Mouse (Mus musculus): ENCODE measurements around the gene Kirrel3.

The Kirrel3 gene

GRCm38 (mm10) chr9:34485759-34486431 lies at the start of gene Kirrel3:
Kirrel3 (plus strand) TSS chr9:34485894.
- DNase-seq (ENCODE audit: low read depth): no peak

- DNase-seq (ENCODE audit: low read depth): no peak
Measured at GRCm38 (mm10) chr9:34440721-34441120, 45.0 kb upstream of the Kirrel3 start.

DNA sequence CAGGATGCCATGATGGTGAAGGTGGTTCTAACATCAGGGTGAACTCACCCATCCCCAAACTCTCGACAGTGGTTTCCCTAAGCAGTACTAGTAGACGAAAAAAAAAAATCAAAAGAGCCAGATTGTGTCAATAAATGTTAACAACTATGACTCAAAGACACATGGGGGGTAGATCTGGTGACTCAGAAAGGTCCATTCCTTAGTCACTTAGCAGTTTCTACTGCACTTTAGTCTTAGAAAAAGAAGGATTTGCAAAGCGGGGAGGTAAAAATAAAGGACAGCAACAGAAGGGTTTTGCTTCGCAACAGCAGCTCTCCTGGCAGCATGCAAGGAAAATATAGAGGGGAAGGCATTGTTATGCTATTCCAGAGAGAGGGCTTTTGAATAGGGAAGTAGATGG lies 41.7 kb upstream of the Kirrel3 start:
- no peak for DNase-seq (ENCODE audit: low read depth)

GRCm38 (mm10) chr9:34446497-34447350 lies 39.0 kb upstream of the Kirrel3 start:
- DNase-seq (ENCODE audit: low read depth): no peak

- DNase-seq (ENCODE audit: low read depth): no peak
Measured at GRCm38 (mm10) chr9:34447736-34448135, 38.0 kb upstream of the Kirrel3 start.

DNA sequence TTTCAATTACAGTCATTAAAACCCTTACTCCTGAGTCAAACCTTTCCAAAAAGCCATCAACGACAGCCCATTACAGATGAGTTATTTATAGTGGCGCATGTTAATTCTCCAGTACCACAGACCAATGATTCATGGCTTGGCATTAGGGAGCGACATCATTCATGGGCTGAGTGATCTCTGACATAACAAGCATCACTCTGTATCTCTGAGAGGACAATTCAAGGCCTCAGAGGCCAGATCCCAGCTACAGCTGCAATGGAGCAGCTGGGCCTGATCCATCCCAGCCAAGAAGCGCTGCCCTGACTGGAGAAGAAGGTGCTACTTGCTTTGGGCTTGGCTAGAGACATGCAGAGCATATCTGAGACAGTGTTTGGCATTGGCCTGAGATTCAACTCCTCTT lies 37.2 kb upstream of the Kirrel3 start:
- no peak for DNase-seq (ENCODE audit: low read depth)

DNA sequence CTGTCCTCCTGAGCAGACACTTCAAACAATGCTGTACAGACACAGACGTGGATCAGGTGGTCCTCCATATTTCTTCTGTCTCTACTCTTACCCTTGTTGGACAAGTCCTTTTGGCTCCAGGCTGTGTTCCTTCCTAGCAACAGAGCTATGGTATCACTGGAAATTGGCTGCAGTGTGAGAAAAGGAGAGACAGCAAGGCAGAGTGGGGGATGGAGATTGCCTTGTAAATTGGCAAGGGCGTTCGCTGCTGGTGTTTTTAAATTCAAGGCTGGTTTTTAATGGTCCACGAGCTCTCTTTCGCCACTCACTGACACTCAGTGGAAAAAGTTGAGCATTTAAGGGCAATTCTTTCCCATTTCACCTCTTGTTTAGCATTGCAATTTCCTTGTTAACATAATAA lies 27.5 kb upstream of the Kirrel3 start:
- DNase-seq (ENCODE audit: low read depth): no peak

- no peak for DNase-seq (ENCODE audit: low read depth)
Measured at GRCm38 (mm10) chr9:34459968-34460367, 25.7 kb upstream of the Kirrel3 start.

- no peak for DNase-seq (ENCODE audit: low read depth)
Measured at GRCm38 (mm10) chr9:34463666-34464065, 22.0 kb upstream of the Kirrel3 start.

- no peak for DNase-seq (ENCODE audit: low read depth)
Measured at GRCm38 (mm10) chr9:34466058-34466457, 19.6 kb upstream of the Kirrel3 start.

DNA sequence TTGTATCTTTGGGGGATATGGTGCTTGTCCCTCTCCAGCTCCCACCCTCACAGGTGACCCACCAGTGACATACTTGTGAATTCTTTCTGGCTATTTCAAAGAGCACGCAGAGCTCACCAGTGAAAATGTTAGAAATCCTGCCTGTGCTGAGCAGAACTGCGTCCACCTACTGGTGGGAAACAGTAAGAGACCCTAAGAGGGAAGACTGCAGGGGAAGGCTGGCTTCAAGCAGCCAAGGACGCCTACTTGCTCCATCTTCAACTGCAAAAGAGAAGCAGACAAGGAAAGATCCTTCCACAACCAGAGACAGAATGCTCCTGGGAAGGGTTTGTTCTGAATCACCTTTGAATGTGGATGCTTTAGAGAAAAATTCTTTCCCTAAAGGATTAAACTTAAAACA lies 16.5 kb upstream of the Kirrel3 start:
- DNase-seq (ENCODE audit: low read depth): no peak

DNA sequence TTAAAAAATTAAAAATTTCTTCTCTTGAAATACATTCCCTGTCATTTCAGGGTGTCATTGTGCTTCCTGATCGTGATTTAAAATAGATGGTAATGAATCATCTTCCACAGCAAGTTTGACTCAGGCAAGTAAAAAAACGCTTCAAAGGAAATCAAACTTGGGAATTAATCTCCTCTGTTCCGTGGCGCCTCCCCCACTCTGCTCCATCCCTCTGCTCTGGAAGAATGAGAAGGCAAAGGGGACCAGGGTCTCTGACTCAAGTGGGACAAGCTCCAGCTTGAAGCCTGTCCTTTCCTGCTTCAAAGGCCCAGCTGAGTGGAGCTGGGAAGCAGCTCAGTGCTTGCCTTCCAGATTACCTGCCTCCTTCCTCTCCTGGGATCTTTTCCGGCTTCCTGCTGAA lies 9.5 kb upstream of the Kirrel3 start:
- no peak for DNase-seq (ENCODE audit: low read depth)

DNA sequence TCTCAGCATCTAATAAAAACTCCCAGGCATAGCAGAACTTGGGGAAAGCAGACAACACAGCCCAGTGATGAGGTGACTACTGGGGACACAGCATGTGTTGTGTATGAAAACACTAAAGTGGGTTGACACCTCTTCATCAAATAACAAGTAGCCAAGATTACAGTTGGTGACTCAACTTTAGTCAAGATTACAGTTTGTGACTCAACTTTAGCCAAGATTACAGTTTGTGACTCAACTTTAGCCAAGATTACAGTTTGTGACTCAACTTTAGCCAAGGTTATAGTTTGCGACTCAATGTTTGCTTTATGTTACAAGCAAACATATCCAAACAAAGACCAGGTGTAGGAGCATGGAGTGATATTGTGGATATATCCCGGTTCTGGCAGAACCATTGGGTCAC lies 7.2 kb upstream of the Kirrel3 start:
- no peak for DNase-seq (ENCODE audit: low read depth)

DNA sequence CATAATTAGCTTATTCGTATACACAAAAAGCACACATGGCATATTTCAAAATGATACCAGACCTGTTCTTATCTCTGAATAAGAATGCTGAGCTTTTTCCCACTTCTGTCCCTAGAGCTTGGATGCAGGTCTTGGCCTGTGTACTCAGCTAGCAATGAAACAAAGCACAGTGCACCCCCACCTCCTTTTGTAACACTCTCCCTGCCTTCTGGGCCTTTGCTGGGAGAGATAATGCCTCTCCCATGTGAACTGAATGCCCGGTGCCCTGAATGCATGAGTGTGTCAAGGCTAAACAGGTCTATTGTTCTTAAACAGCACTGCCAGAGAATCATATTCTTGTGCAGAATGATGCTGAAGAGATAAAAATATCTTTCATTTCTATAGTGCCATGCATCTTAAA lies 2.5 kb upstream of the Kirrel3 start:
- DNase-seq (ENCODE audit: low read depth): no peak

- no peak for DNase-seq (ENCODE audit: low read depth)
Measured at GRCm38 (mm10) chr9:34484665-34485064, 1.0 kb upstream of the Kirrel3 start.

DNA sequence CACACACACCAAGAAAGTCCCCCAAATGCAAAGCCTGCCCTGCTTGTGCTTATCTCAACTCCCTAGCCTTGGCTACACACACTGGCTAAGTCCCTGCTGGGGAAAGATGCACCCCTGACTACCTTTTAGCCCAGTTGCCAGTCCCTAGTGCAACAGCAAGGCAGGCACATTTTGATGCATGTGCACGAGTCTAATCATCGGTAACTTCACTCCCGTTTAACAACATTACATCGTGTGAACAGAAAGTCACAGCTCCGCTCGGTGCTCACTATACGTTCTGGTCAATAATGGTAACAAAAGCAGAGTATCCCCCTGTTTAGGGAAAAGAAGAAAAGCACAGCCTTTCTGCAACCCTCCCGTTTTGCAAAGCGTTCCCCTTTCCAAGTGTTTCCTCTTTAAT lies 2.6 kb downstream of the Kirrel3 start:
- no peak for DNase-seq (ENCODE audit: low read depth)

DNA sequence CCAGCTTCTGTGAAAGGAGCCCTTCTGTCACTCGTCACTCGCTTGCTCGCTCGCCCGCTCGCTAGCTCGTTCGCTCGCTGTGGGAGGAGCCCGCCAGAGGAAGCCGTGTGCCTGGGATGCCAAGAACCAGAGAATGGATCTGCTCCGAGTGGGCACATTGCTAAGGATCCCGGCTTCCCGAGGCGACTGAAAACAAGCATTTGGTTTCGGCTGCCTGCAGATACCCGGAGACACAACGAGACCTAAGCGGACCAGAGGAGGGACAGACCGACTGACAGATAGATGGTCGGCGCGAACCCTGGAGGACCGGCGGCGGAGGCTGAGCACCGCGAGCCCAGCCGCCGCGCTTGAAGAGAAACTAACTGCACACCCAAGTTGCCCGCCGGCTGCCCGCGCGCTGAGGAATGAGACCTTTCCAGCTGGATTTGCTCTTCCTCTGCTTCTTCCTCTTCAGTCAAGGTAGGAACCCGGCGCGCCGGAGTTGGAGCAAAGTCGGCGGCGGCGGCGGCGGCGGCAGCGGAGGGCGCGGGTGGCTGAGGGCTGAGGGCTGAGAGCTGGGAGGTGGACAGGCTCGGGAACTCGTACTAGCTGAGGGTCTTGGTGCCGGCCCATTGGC lies 3.1 kb downstream of the Kirrel3 start:
- no peak for DNase-seq (ENCODE audit: low read depth)

GRCm38 (mm10) chr9:34489316-34489710 lies 3.6 kb downstream of the Kirrel3 start:
- no peak for DNase-seq (ENCODE audit: low read depth)

GRCm38 (mm10) chr9:34489760-34490159 lies 4.1 kb downstream of the Kirrel3 start:
- no peak for DNase-seq (ENCODE audit: low read depth)

GRCm38 (mm10) chr9:34492121-34492520 lies 6.4 kb downstream of the Kirrel3 start:
- no peak for DNase-seq (ENCODE audit: low read depth)

- no peak for DNase-seq (ENCODE audit: low read depth)
Measured at GRCm38 (mm10) chr9:34493571-34493970, 7.9 kb downstream of the Kirrel3 start.

DNA sequence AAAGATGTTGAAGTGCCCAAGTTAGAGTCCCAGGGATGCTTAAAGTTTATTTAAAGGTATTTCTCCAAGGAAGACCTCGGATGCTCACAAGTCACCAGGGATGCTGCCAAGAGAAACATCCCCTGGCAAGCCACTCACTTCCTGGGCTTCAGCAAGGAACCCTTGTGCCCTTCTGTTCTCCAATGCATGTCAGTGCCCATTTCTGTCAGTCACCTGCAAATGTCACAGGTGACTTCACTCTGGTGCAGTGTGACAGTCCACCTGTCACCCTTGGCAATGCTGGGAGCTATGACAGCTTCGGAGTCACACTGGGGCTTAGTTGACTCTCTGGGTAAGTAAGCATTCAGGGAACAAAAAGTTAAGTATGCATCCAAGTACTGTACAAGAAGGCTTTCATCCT lies 12.4 kb downstream of the Kirrel3 start:
- no peak for DNase-seq (ENCODE audit: low read depth)

- DNase-seq (ENCODE audit: low read depth): peak; percentile 2
Measured at GRCm38 (mm10) chr9:34498651-34499050, 13.0 kb downstream of the Kirrel3 start.
